Mouse (Mus musculus) ovary, adult 18-20 months (tissue): ENCODE data around the gene 1700015G11Rik.

Experiments
- DNase-seq: peaks from one replicate; pipeline ENCODE4 v3.0.0; 2022; ENCODE audit warnings: low spot score, mixed read lengths

Gene 1700015G11Rik

DNA sequence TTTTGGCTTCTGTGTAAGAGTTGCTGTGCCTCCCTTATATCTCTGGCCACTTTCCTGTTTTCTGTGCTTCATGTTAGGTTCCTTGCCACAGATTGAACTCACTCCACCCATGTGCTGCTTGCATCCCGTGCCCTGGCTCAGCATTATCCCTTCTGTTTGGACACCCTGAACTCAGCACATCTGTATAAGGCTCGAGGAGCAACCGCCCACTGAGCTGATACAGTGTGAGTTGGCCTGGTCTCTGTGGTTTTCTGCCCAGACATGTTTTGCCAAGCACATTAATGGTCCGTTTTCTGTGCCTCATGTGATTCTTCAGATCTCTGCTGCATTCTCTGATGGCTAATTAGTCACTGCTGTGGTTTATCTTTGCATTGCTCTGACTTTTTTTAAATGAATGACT lies 47.9 kb downstream of the 1700015G11Rik start:
- no peak for DNase-seq

DNA sequence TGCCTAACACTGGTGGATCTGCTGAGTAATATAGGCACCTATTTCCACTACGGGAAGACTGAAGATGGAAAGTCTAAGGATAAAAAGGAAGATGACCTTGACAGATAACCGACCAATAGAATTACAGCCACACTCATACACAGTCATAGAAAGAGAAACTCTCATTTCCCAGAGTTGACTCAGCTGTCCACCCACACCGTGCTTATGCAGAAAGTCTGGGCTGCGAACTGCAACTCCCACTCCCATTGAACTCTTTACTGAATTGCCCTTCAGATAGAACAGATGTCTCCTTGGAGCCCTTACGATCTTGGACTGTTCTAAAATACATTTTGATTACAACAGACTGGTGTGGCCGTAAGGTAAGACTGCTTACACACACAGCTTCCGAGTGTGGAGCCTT lies 50.8 kb downstream of the 1700015G11Rik start:
- DNase-seq, result no peak

DNA sequence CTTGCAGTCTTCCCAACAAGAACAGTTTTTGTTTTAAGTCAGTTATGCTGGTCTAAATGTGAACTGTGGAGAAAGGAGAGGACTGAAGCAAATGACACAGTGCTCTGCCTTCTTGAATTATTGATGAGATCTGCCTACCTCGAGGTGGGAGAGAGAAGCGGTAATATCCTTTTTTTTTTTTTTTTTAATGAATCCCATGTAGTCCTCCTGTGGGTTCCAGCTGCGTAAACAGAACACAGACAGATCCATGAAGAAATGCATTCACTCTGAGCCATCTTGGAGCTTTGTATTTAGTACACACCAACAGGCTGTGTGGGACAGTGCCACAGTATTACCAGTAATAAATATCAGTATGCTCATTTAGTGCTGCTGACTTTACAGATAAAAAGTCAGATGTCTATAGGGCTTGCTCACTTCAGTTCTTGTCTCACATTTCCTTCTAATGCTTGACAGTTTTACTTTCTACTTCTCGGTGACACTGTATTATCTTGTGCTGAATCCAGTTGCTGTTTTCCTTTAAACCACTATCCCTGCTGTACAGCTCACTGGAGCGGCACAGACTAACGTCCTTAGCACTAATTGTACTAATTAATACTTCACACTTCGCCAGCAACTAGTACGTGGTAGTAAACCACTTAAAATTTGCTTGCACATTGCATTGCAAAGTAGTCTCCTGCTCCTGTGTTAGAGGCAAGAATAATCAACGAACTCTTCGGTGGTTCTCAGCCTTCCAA lies 53.1 kb downstream of the 1700015G11Rik start:
- DNase-seq, result no peak
